Mouse (Mus musculus) embryonic facial prominence, embryonic 11.5 days (tissue): ENCODE measurements around the gene Gm10309. TPM values are rescaled to one million over a fixed set of nuclear protein-coding genes. Genes with fewer than 3 reads are reported as not detected.

Source experiments
- ATAC-seq: fragments of 200-750 bp; cut with Nextera tagmentation; replicated peaks from 2 replicates; pipeline ENCODE4 v1.8.0; 2017; ENCODE audit warnings: low read depth; ENCODE audit not compliant: insufficient number of reproducible peaks, low FRiP score, low TSS enrichment
- DNase-seq: peaks from one replicate; pipeline ENCODE4 v3.0.0-alpha.2; 2015; ENCODE audit warnings: low spot score
- H3K27ac ChIP-seq: fragments of 300-500 bp; sonication (generic); replicated peaks from 2 replicates; pipeline ENCODE4 v1.5.1; 2014; ENCODE audit warnings: mild to moderate bottlenecking, low read depth, low read length, control low read depth
- H3K27me3 ChIP-seq: fragments of 300-500 bp; sonication (generic); 2 replicates; pipeline ENCODE4 v1.6.1; 2014; ENCODE audit warnings: mild to moderate bottlenecking, low read length, moderate library complexity, mixed read lengths; ENCODE audit not compliant: control insufficient read depth, insufficient read depth
- H3K36me3 ChIP-seq: fragments of 300-500 bp; sonication (generic); replicated peaks from 2 replicates; pipeline ENCODE4 v1.6.1; 2014; ENCODE audit warnings: low read depth, mild to moderate bottlenecking, low read length, moderate library complexity, mixed read lengths; ENCODE audit not compliant: control insufficient read depth, insufficient read depth
- H3K4me1 ChIP-seq: fragments of 300-500 bp; sonication (generic); 2 replicates; pipeline ENCODE4 v1.6.1; 2014; ENCODE audit warnings: low read length, mixed read lengths; ENCODE audit not compliant: control insufficient read depth, insufficient read depth
- H3K4me2 ChIP-seq: fragments of 300-500 bp; sonication (generic); 2 replicates; pipeline ENCODE4 v1.6.1; 2014; ENCODE audit warnings: low read depth, mild to moderate bottlenecking, control low read depth, low read length, moderate library complexity
- H3K4me3 ChIP-seq: fragments of 300-500 bp; sonication (generic); 2 replicates; pipeline ENCODE4 v1.5.1; 2014; ENCODE audit warnings: low read depth, low read length, control low read depth
- H3K9ac ChIP-seq: fragments of 300-500 bp; sonication (generic); replicated peaks from 2 replicates; pipeline ENCODE4 v1.6.1; 2014; ENCODE audit warnings: mild to moderate bottlenecking, control low read depth, low read length
- H3K9me3 ChIP-seq: fragments of 300-500 bp; sonication (generic); replicated peaks from 2 replicates; pipeline ENCODE4 v1.6.1; 2016; ENCODE audit warnings: mild to moderate bottlenecking, low read length, inconsistent platforms, mixed read lengths; ENCODE audit not compliant: control insufficient read depth
- WGBS: fragments of 180-500 bp; shearing (Covaris S2); extraction: QIAGEN DNeasy Blood & Tissue Kit; methylation state at CpG from one replicate; pipeline ENCODE4 v1.1.7; 2014; 5-methylcytosine and 5-hydroxymethylcytosine counted together
- polyA plus RNA-seq: library from polyadenylated mRNA; unstranded; fragments of >200 nt; fragmentation: Nextera tagmentation; extraction: Ambion mirVana; gene quantifications from 2 replicates; pipeline ENCODE4 v1.2.1, GENCODE M21; 2014

Gm10309 gene
- polyA plus RNA-seq, 1 experiment from 2014 or later = 0.14 TPM

DNA sequence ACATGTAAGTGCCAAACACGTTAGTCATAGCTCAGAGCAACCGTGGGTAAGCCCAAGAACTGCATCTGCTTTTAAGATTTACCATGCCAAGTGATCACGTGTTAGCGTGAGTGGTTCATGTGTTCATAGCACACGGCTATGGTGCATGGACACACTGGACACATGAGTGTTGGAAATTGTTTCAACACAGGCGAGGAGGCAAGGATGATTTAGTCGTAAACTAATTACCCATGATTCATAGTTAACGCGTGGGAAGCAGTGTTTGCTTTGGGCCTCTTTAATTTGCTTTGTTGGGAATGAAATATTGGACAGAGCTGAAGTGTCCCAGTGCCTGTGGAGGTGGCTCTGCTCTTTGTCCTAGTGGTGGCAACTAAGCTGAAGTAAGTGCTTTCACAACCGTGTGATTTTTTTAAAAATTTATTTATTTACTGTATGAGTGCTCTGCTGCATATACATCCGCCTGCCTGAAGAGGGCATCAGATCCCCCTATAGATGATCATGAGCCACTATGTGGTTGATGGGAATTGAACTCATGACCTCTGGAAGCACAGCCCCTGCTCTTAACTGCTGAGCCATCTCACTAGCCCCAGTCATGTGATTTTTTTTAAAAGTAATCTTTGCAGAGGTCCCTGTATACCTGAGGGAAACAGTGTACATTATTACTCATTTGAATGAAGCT is 46.6 kb downstream of the Gm10309 start:
- DNase-seq = no peak
- Histone ChIP-seq H3K36me3 (no peaks in the 10 kb centered on the region), H3K27ac (no peak overlapping the region), H3K27me3 (no peaks in the 10 kb centered on the region), H3K9me3 (no peaks in the 10 kb centered on the region), H3K4me3 (no peak overlapping the region), H3K9ac (no peak overlapping the region), H3K4me1 (no peaks in the 10 kb centered on the region), H3K4me2 (no peak overlapping the region)
- WGBS = 81% methylated on average over 11 of the region's 11 CpGs
- ATAC-seq = no peak

DNA sequence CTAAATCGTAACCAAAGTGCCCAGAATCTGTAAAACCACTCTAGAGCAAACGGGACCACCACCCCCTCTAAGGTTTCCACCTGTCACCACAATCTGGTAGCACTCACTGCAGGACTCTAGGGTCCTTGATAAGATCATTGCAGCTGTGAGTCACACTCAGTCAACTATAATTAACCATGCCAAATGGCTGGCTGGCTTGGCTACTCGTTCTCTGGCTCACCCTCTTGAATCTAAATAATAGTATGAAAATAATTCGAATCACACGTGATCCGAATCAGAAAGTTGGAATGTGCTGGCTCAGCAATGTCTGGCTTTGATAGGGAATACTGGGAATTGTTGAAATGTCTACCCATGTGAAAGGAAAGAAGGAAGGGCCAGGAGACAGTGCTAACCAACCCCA is 48.5 kb downstream of the Gm10309 start:
- H3K4me1 ChIP-seq = no peaks in the 10 kb centered on the region
- H3K4me2 ChIP-seq = no peak overlapping the region
- no peak overlapping the region for H3K4me3 ChIP-seq
- H3K27ac ChIP-seq = no peak overlapping the region
- H3K9ac ChIP-seq = no peak overlapping the region
- H3K36me3 ChIP-seq = no peaks in the 10 kb centered on the region
- 75% methylated on average over 6 of the region's 6 CpGs for WGBS
- DNase-seq = no peak
- no peaks in the 10 kb centered on the region for H3K9me3 ChIP-seq
- H3K27me3 ChIP-seq = no peaks in the 10 kb centered on the region
- ATAC-seq = no peak

DNA sequence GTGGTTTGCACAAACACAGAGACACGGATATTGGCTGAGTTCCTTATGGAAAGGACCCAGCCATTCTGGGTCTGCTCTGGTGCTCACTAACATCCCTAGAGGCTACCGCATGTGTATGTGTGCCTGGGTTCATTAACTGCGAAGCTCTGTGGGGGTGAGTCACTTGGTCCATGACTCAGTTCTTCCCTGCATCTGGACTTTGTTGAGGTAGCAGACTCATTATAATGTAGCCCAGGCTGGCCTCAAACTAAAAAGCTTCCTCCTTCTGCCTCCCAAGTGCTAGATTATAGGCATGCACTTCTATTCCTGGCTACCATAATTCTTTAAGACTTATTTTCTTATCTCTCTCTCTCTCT is 50.7 kb downstream of the Gm10309 start:
- Histone ChIP-seq H3K27me3 (no peaks in the 10 kb centered on the region), H3K4me2 (no peak overlapping the region), H3K9me3 (no peaks in the 10 kb centered on the region), H3K4me1 (no peaks in the 10 kb centered on the region), H3K4me3 (no peak overlapping the region), H3K9ac (no peak overlapping the region), H3K36me3 (no peaks in the 10 kb centered on the region), H3K27ac (no peak overlapping the region)
- DNase-seq = no peak
- no peak for ATAC-seq
- 85% methylated on average over 3 of the region's 3 CpGs for WGBS

DNA sequence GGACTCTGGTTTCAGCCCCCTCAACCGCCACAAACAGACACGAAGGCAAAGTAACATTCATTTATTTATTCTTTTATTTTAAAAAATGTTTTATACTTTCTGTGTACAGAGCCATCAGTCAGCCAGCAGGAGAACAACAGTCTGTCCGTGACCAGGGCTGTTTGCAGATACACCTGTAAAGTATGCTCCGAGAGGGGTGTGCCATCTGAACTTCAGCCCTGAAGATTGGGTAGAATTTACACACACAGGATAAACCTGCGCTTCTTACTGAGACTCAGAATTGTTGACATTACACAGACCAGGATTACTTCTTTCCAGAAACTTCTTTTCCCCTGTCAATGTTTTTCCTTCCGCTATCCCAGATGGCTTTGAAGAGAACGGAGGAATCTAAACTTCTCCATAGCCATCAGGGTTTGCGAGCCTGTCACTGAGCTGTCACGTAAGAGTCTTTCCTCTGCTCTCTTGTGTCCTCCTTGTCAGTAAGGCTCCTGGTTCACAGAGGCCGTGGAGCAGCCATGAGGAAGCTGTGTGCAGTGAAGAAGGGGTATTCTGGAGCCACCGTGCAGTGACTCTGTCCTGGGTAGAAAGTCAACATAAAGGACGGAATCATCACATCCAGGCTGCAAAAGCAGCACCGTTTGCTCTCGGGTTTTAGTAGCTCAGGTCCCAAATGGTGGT is 51.2 kb downstream of the Gm10309 start:
- H3K9ac ChIP-seq = no peak overlapping the region
- no peaks in the 10 kb centered on the region for H3K36me3 ChIP-seq
- ATAC-seq = no peak
- no peak overlapping the region for H3K27ac ChIP-seq
- DNase-seq = no peak
- no peaks in the 10 kb centered on the region for H3K9me3 ChIP-seq
- H3K4me2 ChIP-seq = no peak overlapping the region
- H3K4me1 ChIP-seq = no peaks in the 10 kb centered on the region
- H3K27me3 ChIP-seq = no peaks in the 10 kb centered on the region
- 86% methylated on average over 14 of the region's 14 CpGs for WGBS
- H3K4me3 ChIP-seq = no peak overlapping the region

DNA sequence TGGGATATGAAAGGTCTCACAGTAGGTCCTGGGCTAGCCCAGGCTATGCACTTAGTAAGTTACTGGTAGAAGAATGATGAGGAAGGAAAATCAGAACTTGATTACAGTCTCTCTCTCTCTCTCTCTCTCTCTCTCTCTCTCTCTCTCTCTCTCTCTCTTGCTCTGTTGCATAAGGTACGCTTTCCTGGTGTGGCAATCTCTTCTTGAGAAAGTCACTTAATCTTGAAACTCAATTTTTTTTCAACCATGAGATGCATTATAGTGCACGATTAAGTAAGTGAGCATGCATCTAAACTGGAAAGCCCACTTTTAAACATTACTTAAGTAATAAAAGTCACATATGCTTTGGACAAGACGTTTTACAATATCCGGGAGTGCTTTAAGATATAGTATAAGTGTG is 52.1 kb downstream of the Gm10309 start:
- H3K27ac ChIP-seq = no peak overlapping the region
- DNase-seq = no peak
- WGBS = 91% methylated on average over 4 of the region's 4 CpGs

More for the DNA sequence above, 52.1 kb downstream of the Gm10309 start:
- Histone ChIP-seq H3K9me3 (no peaks in the 10 kb centered on the region), H3K27me3 (no peaks in the 10 kb centered on the region), H3K4me1 (no peaks in the 10 kb centered on the region), H3K4me3 (no peak overlapping the region), H3K4me2 (no peak overlapping the region), H3K36me3 (no peaks in the 10 kb centered on the region), H3K9ac (no peak overlapping the region)
- no peak for ATAC-seq

Other genes with a start within 250 kb of the Gm10309 start
- gene Epas1, start 248.5 kb upstream of the Gm10309 start, polyA plus RNA-seq = 6.5 and 6.7 TPM in 2 replicates